Mouse (Mus musculus): ENCODE measurements around the gene Golt1b.
"Not testable (repeated sequence)": the region's sequence is repeated elsewhere in the genome, so short reads cannot be mapped to it uniquely, and the experiment has no call there.

The Golt1b gene

DNA sequence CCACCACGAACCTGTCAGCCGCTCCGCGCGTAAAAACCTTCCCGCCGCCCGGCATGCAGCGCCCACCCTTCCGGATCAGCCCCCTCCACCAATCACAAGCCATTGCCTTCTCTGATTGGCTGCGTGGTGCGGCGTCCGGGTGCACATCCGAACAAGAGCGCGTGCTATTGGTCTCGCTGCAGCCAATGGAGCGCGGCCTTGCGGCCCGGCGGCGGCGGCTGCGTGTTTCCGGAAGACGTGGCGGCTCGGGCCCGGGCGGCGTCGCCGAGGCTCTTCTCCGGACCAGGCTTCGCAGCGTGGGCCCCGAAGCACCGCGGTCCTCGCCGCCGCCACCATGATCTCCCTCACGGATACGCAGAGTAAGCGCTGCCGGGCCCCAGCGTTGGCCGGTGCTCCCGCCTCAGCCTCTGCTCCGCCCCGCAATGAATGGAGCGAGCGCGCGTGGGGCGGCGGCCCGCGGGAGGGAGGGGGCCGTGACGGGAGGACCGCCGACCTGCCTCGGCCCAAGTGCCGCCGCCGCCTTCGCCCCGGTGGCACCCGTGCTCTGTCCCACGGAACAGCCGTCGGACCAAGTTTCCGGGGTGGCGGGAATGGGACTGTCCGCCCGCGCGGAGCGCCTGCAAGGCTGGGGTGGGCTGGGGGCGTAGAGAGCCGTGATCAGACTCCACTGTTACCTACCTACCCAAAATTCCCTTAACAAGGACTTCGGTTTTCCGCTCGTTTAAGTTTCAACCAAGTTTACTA, at the start of gene Golt1b, which contains the start of gene Recql:
Golt1b (plus strand) TSS at position 211 of the 744 bp plus-strand sequence.
Recql (minus strand) TSS at position 77 of the 744 bp plus-strand sequence.
- DNase-seq (ENCODE audit: low spot score in 2 of 2): peak; percentile 96 to 99

DNA sequence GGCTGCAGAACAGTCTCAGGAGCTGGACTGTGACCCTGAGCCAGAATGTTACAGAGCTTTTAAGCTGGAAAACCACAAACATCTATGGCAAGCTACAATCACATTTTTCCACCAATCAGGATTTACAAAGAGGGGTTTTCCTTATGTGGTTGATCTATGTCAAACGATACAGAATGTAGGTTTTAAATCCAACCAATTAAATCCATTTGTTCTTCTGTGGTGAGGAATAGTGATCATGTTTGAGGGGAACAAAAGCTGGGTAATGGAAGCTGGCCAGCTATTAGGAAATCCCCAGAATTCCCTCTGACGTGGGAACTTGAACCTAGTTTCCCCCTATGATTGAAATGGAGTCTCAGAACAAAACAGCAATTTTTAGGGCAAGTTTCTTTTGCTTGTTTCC, 48.1 kb upstream of the Golt1b start:
- DNase-seq (ENCODE audit: low spot score in 2 of 2): no peak

DNA sequence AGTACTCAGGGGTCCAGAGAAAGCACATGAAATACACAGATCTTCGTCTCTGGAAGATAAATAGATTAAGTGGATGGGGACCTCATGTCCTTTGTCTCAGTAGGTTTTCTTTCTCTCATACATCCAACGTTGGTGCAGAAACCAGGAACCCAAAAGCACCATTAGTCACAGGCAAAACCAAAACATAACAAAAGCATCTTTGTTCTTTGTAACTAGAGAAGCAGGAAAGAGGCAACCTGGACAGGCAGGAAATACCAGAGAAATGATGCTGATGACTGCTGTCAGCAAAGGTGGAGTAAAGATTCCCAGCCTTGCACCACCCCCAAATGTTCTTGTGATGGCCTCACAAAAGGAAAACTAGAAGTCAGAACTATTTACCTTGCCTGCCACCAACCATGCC, 47.4 kb upstream of the Golt1b start:
- DNase-seq (ENCODE audit: low spot score in 2 of 2): no peak

DNA sequence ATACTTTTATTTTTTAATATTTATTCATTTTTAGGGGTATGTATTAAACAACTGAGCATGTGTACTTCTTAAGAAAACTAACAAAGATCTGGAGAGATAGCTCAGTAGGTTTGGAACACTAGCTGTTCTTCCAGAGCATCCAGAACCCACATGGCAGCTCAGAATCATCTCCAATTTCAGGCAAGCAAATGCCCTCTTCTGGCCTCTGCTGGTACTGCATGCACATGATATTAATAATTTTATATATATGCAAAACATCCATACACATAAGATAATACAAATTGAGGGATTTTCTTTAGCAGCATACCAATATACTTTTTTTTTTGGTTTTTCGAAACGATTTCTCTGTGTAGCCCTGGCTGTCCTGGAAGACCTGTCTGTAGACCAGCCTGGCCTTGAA, 43.5 kb upstream of the Golt1b start:
- peak in 1 of 2 experiments; percentile 38 for DNase-seq (ENCODE audit: low spot score in 2 of 2)

DNA sequence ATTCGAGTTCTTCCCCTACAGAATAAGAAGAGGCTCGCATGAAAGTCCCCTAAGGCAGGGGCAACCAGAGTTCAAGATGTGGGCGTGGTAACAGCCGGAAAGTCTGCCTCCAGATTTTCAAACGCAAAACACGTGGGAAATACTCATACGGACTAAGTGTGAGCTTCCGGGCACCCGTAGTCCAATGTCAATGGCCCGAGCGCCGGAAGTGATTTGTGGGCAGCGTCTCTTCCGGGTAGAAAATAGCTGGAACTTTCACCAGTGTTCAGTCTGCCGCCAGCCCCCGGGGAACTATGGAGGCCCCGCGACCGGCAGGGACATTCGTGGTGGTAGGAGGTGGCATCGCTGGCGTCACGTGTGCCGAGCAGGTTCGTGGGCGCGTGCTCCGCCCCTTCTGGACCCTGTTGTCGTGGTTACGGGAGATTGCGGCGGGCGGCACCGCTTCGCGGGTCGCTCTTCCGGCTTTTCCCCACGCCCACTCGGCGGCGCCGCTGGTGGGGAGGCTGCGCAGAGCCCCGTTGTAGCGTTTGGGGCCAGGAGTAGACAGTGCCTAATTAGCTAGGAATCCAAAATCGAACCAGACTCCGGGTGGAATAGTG, 41.5 kb upstream of the Golt1b start, which contains the start of gene Pyroxd1:
Pyroxd1 (plus strand) TSS at position 215 of the 599 bp plus-strand sequence.
- peak; percentile 83 to 85 for DNase-seq (ENCODE audit: low spot score in 2 of 2)

DNA sequence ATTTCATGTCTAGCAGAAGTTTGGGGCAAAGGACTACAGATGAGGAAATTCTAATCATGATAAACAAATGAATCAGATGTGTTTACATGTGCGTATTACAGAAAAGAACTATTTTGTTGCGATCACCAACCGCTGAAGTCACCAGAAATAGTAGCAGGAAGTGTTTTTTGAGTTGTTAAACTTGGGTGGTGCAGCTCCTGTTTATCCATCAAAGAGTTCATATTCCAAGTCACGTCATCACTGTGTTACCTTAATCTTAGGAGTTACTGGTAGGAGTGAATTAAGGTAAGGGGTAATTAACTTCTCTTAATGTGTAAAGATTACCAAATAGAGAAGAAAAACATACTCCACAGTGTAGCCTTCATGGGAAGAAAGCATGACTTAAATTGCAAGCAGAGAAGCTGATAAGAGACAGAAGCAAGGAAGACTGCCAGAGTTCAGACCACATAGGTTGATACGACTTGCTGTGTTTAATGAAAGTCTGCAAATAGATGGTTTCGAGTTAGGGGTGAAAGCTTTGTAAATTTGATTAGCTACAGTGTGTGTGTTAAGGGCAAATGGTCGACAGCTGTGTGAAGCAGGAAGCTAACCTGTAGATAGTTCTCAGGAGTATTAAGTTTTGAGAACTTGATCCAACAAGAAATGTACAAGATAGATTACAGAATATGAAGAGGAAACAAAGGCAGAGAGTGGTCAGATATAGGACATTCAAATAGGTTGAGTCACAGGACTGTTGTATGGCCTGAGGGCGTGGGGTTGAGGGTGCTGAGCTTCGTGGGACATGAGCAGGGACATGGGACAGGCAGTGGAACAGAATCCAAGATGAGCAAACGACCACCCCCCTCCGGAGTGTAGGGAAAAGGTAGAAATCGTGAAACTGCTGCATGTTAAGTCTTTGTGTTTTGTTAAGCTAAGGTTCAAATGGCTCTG, 40.6 kb upstream of the Golt1b start:
- DNase-seq (ENCODE audit: low spot score in 2 of 2): no peak

DNA sequence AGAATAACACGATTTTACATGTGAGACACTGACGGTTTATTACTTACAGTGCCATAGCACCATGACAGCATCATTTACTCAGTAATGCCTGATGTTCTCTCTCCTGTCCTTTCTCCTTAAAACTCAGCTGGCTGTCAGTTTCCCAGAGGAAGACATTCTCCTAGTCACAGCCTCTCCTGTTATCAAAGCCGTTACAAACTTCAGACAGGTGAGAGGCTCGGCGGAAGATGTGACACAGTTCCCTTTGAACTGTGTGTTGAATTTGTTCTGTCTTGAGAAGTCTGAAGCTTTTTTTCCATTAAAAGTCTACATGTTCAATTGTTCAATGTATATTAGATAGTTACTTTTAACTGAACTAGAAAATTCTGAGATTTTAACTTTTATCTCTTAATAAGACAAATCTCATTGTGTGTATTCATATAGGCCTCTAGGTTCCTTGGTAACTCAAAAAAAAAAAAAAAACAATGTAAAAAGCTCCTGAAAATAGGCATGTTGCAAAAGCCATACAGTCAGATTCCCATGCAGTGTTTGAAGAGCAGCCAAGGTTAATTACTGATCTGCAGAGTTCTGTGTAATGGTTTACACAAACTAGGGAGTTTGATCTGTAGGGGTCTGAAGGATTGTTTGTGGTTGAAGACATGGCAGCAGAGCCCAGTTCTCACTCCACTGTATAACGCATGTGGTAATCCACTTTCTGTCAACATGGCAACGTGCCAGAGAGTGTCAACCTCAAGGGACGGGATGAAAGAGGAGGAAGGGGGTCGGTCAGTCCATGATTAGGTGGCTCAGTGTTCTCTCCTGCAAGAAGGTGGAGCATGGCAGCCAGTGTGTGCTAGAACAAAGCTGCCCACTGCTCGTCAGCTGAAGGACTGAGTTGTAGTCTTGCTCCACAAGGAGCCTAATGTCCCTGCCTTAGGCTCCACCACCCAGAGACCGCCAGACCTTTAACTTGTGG, 39.3 kb upstream of the Golt1b start:
- no peak for DNase-seq (ENCODE audit: low spot score in 2 of 2)

DNA sequence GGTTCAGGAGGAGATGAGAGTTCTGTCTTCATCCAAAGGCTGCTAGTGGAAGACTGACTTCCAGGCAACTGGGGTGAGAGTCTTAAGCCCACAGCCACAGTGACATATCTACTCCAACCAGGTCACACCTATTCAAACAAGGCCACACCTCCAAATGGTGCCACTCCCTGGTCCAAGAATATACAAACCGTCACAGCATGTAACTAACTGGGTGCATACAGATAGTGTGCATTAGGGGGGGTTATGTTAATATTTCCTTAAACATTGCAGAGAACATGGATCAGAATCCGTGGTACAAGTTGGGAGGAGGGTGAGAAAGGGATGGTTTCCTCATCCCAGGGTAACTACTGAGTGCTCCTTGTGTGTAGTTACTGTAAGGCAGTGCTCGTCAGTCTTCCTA, 34.9 kb upstream of the Golt1b start:
- not testable (repeated sequence) for DNase-seq (ENCODE audit: low spot score in 2 of 2)

DNA sequence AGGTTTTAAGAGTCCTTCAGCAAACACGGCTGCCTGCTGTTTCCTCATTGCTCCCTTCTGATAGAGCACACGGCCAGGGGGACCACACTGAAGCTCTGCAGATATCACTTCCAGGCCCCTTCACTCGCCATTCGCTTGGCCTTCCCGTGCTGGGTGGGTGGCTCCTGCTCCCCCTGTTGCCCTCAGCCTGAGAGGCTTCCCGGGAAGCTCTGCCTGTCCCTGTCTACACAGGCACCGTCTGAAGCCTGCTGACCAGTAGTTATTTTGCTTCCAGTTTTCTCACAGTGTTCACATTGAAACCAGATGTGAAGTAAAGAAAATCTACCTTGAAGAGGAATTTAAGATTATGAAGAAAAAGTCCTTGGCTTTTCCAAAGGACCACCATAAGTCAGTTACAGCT, 29.9 kb upstream of the Golt1b start:
- no peak for DNase-seq (ENCODE audit: low spot score in 2 of 2)

DNA sequence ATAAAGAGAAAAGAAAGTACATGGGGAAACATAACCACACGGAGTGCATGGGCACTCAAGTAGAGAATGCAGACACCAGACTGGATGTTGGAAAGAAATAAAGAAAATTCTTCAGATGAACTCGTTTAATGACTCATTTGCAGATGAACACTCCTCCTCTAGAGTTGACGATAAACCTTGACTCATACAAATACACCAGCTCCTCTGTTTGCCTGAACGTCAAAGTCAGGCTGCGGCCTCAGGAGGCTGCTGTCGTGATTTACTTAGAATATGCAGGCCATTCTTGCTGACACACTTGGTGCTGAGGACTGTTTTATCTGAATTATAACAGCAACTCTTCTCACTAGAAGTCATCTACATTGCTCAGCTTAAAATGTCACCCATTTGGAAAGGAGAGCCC, 25.0 kb upstream of the Golt1b start:
- DNase-seq (ENCODE audit: low spot score in 2 of 2): no peak

DNA sequence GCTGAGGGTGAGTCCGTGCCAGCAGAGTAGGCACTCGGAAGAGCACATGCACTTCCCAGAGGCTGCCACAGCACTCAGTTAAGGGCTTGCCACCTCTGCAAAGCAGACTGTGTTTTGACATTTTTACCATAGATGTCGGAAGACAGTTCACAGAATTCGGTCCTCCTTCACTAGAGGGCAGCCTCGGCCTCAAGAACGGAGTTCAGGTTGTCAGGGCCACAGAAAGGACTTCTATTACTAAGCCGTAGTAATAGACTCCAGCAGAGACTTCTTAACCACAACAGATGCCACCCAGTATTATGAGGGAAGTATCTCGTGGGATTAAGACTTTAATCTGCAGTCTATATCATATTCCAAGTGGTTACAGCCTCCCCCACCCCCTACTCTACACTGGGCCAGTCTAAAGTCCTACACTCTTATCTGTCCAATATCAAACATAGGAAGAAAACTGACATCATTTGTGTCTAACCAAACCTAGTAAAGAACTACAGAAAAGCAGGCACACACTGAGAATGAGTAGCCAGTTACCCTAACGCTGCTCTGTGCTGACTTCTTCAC, 23.9 kb upstream of the Golt1b start:
- DNase-seq (ENCODE audit: low spot score in 2 of 2): no peak

DNA sequence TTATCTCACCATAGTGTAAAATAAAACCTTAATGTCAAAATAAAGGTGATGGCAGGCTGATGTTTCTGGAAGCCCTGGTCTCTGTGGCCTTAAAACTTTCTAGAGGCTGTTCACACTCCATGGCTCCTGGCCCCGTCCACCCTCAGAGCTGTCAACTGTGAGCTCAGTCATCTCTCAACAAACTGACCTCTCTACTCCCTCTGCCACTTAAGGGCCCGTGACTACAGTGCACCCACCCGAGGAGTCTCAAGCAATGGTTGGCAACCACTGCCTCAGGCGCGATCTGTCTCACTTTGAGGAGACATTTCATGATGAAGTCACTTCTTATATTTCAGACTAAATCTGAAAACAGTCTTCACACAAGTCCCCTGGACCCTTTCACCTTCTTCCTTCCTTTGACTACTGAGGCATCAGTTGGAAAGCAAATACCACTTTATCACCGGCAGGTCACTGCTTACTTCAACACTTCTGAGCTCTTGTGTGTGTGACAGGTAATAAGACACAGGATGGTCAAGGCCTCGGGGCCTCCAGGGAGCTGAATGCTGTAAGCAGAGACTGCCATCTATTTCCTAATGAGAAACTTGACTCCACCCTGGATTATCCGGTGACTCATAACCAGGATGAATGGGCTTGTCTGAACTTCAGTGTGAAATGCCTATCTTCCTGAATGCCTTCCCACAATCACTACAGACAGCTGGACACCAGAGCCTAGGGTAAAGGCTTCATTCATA, 21.1 kb upstream of the Golt1b start:
- no peak for DNase-seq (ENCODE audit: low spot score in 2 of 2)

DNA sequence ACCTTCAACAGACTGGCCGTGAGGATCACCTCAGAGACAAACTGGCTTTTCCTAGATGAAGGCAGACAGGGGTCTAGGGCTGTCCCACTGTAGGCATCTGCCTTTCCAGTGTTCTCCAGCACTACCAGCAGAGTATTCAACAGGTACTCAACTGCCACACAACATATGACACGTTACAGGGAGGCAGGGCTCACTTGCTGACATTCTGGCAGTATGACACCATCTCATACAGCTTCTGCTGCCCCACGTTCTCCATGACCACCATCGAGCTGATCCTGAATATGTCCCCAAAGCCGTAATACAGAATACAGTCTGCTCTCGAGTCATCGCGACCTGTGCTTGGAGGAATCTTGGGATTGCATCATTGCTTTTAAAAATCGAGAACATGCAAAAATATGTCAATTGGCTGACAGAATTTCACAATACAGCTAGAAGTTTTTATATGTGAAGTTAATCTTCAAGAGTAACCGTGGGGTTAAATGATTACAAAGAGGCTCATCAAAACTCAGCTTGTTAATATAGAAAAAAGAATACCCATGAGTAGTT, 20.5 kb upstream of the Golt1b start:
- DNase-seq (ENCODE audit: low spot score in 2 of 2): no peak

DNA sequence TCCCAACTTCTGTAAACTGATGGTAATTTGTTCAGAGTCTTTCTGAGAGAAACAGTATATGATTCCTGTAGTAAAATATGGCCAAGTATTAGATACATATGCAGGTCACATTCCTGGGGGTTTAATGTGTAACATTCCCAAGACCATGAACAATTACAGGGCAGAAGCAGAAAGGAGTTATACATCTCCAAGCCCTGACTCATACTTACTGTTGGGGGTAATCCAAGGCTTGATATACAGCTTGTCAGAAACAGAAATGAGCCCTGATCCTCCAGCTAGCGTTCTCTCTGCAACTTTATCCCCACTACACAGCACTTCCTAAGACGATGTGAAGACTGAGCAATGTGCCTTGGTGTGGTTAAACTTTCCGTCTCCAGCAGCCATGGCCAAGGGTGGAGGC, 19.5 kb upstream of the Golt1b start:
- no peak for DNase-seq (ENCODE audit: low spot score in 2 of 2)

DNA sequence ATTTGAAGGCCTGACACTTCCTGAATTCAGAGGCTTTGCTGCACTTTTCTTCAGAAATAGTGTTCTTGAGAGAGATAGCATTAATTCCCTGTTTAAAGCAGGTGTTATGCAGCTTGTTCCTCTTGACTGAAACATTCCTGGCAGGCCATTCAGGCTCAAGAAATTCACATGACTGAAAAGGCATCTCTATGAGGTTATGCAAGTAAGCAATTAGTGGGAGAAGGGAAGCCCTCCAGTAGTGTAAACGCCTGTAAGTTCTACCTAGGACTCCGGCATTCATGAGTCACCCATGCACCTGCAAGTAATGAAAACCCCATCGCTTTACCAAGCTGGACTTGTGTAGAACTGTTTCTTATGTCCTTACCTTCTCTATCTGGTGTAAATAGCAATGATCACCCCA, 17.5 kb upstream of the Golt1b start:
- no peak for DNase-seq (ENCODE audit: low spot score in 2 of 2)

DNA sequence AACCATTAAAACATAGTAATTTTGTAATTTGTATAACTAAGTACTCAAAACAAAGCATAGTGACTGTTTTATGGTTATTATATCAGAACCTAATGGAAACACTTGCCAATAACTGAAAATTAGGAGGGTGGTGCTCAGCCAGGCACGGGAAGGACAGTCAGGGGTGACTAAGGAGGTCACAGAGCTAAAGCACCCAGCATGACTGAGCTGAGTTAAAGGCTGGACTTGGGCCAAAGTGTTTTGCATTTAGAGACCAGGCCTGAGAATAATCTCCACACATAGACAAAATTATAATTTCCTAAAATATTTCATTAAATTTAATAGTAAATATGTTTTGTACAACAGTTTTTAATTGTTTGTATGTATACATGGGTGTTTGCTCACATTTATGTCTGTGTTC, 9.9 kb upstream of the Golt1b start:
- DNase-seq (ENCODE audit: low spot score in 2 of 2): no peak

DNA sequence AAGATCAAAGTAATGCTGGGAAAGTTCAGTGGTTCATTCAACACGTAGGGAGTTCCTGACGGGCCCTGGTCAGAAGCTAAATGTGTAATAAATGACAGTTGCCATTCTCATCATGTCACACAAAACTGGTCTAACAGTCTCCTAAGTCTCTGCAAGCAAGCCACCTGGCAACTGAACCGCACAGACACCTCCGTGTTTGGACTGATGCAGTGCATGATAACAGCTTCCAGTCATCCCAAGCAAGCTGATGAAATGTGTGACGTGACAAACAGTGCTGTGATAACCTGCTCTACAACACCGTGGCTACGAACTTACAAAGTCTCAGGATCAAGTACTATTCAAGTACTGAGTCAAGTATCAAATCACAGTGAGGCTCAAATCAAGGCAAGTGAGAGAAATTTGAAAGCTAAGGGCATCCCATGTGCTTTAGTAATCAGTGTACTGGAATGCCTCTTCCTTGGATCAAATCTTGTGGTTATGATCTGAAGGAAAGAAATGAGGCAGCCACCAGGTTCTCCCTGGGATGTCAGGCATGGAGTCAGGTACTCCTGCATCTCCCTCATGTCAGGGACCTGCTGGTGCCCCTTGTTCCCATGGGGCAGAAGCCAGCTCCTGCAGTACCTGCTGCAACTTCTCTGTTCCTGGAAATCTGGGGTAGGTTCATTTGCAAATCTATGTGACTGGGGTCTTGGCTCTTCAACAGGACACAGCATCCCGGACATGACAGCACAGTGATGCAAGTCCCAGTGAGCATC, 8.3 kb upstream of the Golt1b start:
- DNase-seq (ENCODE audit: low spot score in 2 of 2): no peak

DNA sequence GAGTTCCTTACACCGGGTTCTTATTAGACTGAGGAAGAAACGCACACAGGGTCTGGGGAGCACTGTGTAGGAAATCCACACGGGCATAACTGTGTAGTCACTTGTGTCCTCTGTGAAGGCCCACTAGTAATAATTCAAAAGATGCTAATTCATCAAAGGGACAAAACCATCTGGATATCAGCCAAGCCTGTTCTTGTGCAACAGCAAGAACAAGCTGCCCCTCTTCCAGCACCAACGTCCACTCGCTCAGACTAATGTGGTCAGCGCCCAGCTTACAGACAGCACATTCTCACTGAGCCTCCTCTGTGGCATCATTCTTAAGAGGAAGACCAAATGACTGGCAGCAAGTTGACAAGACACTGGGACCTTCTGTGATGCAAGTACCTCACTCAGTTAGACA, 7.1 kb upstream of the Golt1b start:
- DNase-seq (ENCODE audit: low spot score in 2 of 2): no peak

DNA sequence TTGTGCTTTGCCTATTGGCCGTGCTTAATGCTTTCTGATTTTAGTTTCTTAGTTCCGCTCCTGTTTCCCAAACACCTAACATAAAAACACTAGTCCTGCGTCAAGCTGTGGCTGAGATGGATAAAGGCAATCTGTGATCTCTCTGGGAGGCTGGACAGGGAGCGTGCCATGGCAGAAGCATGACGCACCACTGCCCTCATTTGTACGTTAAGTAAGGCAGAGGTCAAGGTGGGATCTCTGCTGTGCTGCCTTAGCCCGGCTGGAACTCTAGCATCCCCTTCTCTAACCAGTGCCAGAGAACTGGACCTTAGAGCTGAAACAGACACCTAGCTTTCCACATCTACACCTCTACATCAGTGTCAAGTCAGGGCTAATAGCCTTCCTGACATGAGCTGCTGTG, 5.4 kb upstream of the Golt1b start:
- DNase-seq (ENCODE audit: low spot score in 2 of 2): no peak

Measured in frontal cortex, postnatal 10 days (tissue).